Mouse (Mus musculus): Measurements from ENCODE around the gene Hist1h4h. TPM values are rescaled to one million over a fixed set of nuclear protein-coding genes. Genes with fewer than 3 reads are reported as not detected.
A peak's percentile ranks its signal among the peaks of the same experiment; 100 is the strongest.

The Hist1h4h gene
- polyA plus RNA-seq, 1 experiment: 16.9 TPM

- Histone ChIP-seq H3K4me3 (ENCODE audit: low read depth, low read length) (peak overlapping the region; percentile 79), H3K36me3 (ENCODE audit: control insufficient read depth, insufficient read depth, low read length, poor library complexity, severe bottlenecking) (no peaks in the 10 kb centered on the region), H3K4me1 (ENCODE audit: control insufficient read depth, insufficient read depth, low read length) (peaks cover 8% of the 10 kb centered on the region), H3K9me3 (replicated peaks; ENCODE audit: control insufficient read depth, insufficient read depth, low read length, poor library complexity, severe bottlenecking) (no peaks in the 10 kb centered on the region), H3K9ac (ENCODE audit: low read depth, poor library complexity, severe bottlenecking) (peak overlapping the region; percentile 71), H3K27me3 (ENCODE audit: control insufficient read depth, insufficient read depth, low read length, poor library complexity, severe bottlenecking) (no peaks in the 10 kb centered on the region), H3K27ac (ENCODE audit: insufficient read depth, low read length) (peak overlapping the region; percentile 76)
- TF ChIP-seq POLR2A (IDR thresholded peaks at IDR 0.05; ENCODE audit: insufficient read depth, low read length) (no peak), CTCF (IDR thresholded peaks at IDR 0.05; ENCODE audit: low read depth, low read length) (no peak), EP300 (IDR thresholded peaks at IDR 0.05; ENCODE audit: insufficient read depth, low read depth, low read length) (no peak)
Observed at GRCm38 (mm10) chr13:23505662-23506345, 25.0 kb upstream of the Hist1h4h start.

DNA sequence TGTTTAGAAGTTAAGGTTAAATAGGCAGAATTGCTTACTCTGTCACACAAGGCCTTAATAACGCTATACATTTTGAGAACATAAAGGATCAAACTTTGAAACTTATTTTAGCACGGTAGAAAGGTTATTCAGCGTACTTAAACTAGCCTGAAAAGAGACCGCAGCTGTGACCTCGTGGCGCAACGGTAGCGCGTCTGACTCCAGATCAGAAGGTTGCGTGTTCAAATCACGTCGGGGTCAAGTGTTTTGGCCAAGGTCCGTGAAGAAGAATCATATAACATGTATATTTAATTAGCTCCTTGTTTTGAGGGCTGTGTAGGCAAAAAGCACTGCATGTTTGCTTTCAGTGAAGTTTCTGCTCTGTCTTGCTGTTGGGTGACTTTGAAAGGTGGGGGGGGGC lies 24.5 kb upstream of the Hist1h4h start:
- H3K4me1 ChIP-seq (ENCODE audit: control insufficient read depth, insufficient read depth, low read length): peaks cover 8% of the 10 kb centered on the region
- no peak for TF ChIP-seq POLR2A (IDR thresholded peaks at IDR 0.05; ENCODE audit: insufficient read depth, low read length)
- no peak for TF ChIP-seq EP300 (IDR thresholded peaks at IDR 0.05; ENCODE audit: insufficient read depth, low read depth, low read length)
- TF ChIP-seq CTCF (IDR thresholded peaks at IDR 0.05; ENCODE audit: low read depth, low read length): no peak
- H3K9me3 ChIP-seq (replicated peaks; ENCODE audit: control insufficient read depth, insufficient read depth, low read length, poor library complexity, severe bottlenecking): no peaks in the 10 kb centered on the region
- H3K4me3 ChIP-seq (ENCODE audit: low read depth, low read length): peak overlapping the region; percentile 79
- peak overlapping the region; percentile 71 for H3K9ac ChIP-seq (ENCODE audit: low read depth, poor library complexity, severe bottlenecking)
- no peaks in the 10 kb centered on the region for H3K27me3 ChIP-seq (ENCODE audit: control insufficient read depth, insufficient read depth, low read length, poor library complexity, severe bottlenecking)
- H3K36me3 ChIP-seq (ENCODE audit: control insufficient read depth, insufficient read depth, low read length, poor library complexity, severe bottlenecking): no peaks in the 10 kb centered on the region
- H3K27ac ChIP-seq (ENCODE audit: insufficient read depth, low read length): peak overlapping the region; percentile 48; the same call in 1 of the 2 replicates

DNA sequence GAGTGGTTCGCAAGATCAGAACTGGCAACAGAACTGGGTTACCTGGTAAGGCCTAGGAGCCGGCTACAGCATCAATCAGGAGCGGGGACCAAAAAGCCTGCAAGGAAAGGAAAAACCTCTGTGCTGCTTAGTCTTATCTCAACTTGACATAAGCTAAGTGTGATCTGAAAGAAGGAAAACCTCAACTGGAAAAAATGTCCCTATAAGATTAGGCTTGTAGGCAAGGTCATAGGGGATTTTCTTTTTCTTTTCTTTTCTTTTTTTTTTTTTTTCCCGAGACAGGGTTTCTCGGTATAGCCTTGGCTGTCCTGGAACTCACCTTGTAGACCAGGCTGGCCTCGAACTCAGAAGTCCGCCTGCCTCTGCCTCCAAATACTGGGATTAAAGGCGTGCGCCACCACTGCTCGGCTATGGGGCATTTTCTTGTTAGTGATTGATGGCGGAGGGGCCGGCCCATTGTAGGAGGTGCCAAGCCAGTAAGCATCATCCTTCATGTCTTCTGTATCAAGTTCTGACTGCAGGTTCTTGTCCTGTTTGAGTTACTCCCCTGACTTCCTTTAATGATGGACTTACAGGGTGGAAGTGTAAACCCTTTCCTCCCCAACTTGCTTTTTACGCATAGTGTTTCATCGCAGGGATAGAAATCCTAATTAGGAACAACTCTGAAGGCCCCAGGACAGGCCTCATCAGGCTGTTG lies 23.9 kb upstream of the Hist1h4h start:
- H3K4me3 ChIP-seq (ENCODE audit: low read depth, low read length): peak overlapping the region; percentile 79
- no peaks in the 10 kb centered on the region for H3K27me3 ChIP-seq (ENCODE audit: control insufficient read depth, insufficient read depth, low read length, poor library complexity, severe bottlenecking)
- H3K4me1 ChIP-seq (ENCODE audit: control insufficient read depth, insufficient read depth, low read length): peaks cover 9% of the 10 kb centered on the region
- peak overlapping the region; percentile 55 for H3K9ac ChIP-seq (ENCODE audit: low read depth, poor library complexity, severe bottlenecking)
- H3K27ac ChIP-seq (ENCODE audit: insufficient read depth, low read length): peak overlapping the region; percentile 54
- TF ChIP-seq POLR2A (IDR thresholded peaks at IDR 0.05; ENCODE audit: insufficient read depth, low read length) (no peak), EP300 (IDR thresholded peaks at IDR 0.05; ENCODE audit: insufficient read depth, low read depth, low read length) (no peak)
- H3K9me3 ChIP-seq (replicated peaks; ENCODE audit: control insufficient read depth, insufficient read depth, low read length, poor library complexity, severe bottlenecking): no peaks in the 10 kb centered on the region
- H3K36me3 ChIP-seq (ENCODE audit: control insufficient read depth, insufficient read depth, low read length, poor library complexity, severe bottlenecking): no peaks in the 10 kb centered on the region

DNA sequence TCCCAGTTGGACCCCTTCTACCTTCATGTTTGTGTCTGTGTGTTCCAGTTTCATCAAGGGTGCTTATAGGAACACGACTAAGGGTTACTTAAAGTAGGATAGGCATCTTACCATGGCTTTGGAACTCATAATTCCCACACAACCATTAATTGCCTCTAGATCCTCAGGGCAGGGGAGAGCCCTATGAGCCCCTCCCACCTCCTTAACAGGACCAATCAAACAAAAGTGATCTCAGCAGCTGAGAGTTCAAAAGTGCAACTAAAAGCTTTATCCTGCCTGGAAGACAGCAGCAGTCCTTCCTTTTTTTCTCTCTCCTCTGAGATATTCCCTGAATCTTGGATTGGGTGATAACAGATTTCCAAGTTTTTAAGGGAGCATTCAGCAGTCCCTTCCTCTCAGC lies 20.7 kb upstream of the Hist1h4h start:
- H3K27ac ChIP-seq (ENCODE audit: insufficient read depth, low read length): no peak overlapping the region; the same call in 1 of the 2 replicates
- no peak overlapping the region for H3K4me3 ChIP-seq (ENCODE audit: low read depth, low read length)
- no peak overlapping the region for H3K9ac ChIP-seq (ENCODE audit: low read depth, poor library complexity, severe bottlenecking)
- no peaks in the 10 kb centered on the region for H3K36me3 ChIP-seq (ENCODE audit: control insufficient read depth, insufficient read depth, low read length, poor library complexity, severe bottlenecking)
- H3K4me1 ChIP-seq (ENCODE audit: control insufficient read depth, insufficient read depth, low read length): peaks cover 14% of the 10 kb centered on the region
- H3K27me3 ChIP-seq (ENCODE audit: control insufficient read depth, insufficient read depth, low read length, poor library complexity, severe bottlenecking): no peaks in the 10 kb centered on the region
- TF ChIP-seq EP300 (IDR thresholded peaks at IDR 0.05; ENCODE audit: insufficient read depth, low read depth, low read length): no peak
- TF ChIP-seq POLR2A (IDR thresholded peaks at IDR 0.05; ENCODE audit: insufficient read depth, low read length): no peak
- TF ChIP-seq CTCF (IDR thresholded peaks at IDR 0.05; ENCODE audit: low read depth, low read length): no peak
- no peaks in the 10 kb centered on the region for H3K9me3 ChIP-seq (replicated peaks; ENCODE audit: control insufficient read depth, insufficient read depth, low read length, poor library complexity, severe bottlenecking)

GRCm38 (mm10) chr13:23513517-23513916 lies 17.3 kb upstream of the Hist1h4h start:
- peak overlapping the region; percentile 41; the same call in 1 of the 2 replicates for H3K27ac ChIP-seq (ENCODE audit: insufficient read depth, low read length)
- no peaks in the 10 kb centered on the region for H3K9me3 ChIP-seq (replicated peaks; ENCODE audit: control insufficient read depth, insufficient read depth, low read length, poor library complexity, severe bottlenecking)
- peaks cover 12% of the 10 kb centered on the region for H3K4me1 ChIP-seq (ENCODE audit: control insufficient read depth, insufficient read depth, low read length)
- no peak overlapping the region for H3K9ac ChIP-seq (ENCODE audit: low read depth, poor library complexity, severe bottlenecking)
- H3K4me3 ChIP-seq (ENCODE audit: low read depth, low read length): no peak overlapping the region
- H3K36me3 ChIP-seq (ENCODE audit: control insufficient read depth, insufficient read depth, low read length, poor library complexity, severe bottlenecking): no peaks in the 10 kb centered on the region
- TF ChIP-seq CTCF (IDR thresholded peaks at IDR 0.05; ENCODE audit: low read depth, low read length) (no peak), EP300 (IDR thresholded peaks at IDR 0.05; ENCODE audit: insufficient read depth, low read depth, low read length) (no peak), POLR2A (IDR thresholded peaks at IDR 0.05; ENCODE audit: insufficient read depth, low read length) (no peak)
- no peaks in the 10 kb centered on the region for H3K27me3 ChIP-seq (ENCODE audit: control insufficient read depth, insufficient read depth, low read length, poor library complexity, severe bottlenecking)

- no peaks in the 10 kb centered on the region for H3K27me3 ChIP-seq (ENCODE audit: control insufficient read depth, insufficient read depth, low read length, poor library complexity, severe bottlenecking)
- peaks cover 12% of the 10 kb centered on the region for H3K4me1 ChIP-seq (ENCODE audit: control insufficient read depth, insufficient read depth, low read length)
- no peaks in the 10 kb centered on the region for H3K9me3 ChIP-seq (replicated peaks; ENCODE audit: control insufficient read depth, insufficient read depth, low read length, poor library complexity, severe bottlenecking)
- TF ChIP-seq CTCF (IDR thresholded peaks at IDR 0.05; ENCODE audit: low read depth, low read length) (no peak), POLR2A (IDR thresholded peaks at IDR 0.05; ENCODE audit: insufficient read depth, low read length) (no peak), EP300 (IDR thresholded peaks at IDR 0.05; ENCODE audit: insufficient read depth, low read depth, low read length) (no peak)
- H3K4me3 ChIP-seq (ENCODE audit: low read depth, low read length): no peak overlapping the region
- peak overlapping the region; percentile 65; the same call in 1 of the 2 replicates for H3K27ac ChIP-seq (ENCODE audit: insufficient read depth, low read length)
- no peak overlapping the region for H3K9ac ChIP-seq (ENCODE audit: low read depth, poor library complexity, severe bottlenecking)
- H3K36me3 ChIP-seq (ENCODE audit: control insufficient read depth, insufficient read depth, low read length, poor library complexity, severe bottlenecking): no peaks in the 10 kb centered on the region
Observed at GRCm38 (mm10) chr13:23515281-23515680, 15.6 kb upstream of the Hist1h4h start.
